Mouse (Mus musculus) cerebellum, adult 11 months (tissue): Measurements from ENCODE around the gene Nrxn2.

Experiments used
- DNase-seq: peaks from one replicate; pipeline ENCODE4 v3.0.0; 2022

The Nrxn2 gene

GRCm38 (mm10) chr19:6416894-6417761, 1.4 kb upstream of the Nrxn2 start:
- no peak for DNase-seq

GRCm38 (mm10) chr19:6418984-6419692, 607 bp downstream of the Nrxn2 start:
- DNase-seq: no peak

- no peak for DNase-seq
These were observed 1.3 kb downstream of the Nrxn2 start for GRCm38 (mm10) chr19:6419805-6420310.

- no peak for DNase-seq
These were observed 2.1 kb downstream of the Nrxn2 start for GRCm38 (mm10) chr19:6420481-6421210.

- DNase-seq: no peak
These were observed 2.7 kb downstream of the Nrxn2 start for GRCm38 (mm10) chr19:6421211-6421590.

GRCm38 (mm10) chr19:6422014-6422413, 3.5 kb downstream of the Nrxn2 start:
- DNase-seq: no peak

- no peak for DNase-seq
These were observed 4.7 kb downstream of the Nrxn2 start for GRCm38 (mm10) chr19:6423241-6423640.

GRCm38 (mm10) chr19:6424137-6424881, 5.8 kb downstream of the Nrxn2 start:
- DNase-seq: no peak

GRCm38 (mm10) chr19:6425595-6425994, 7.1 kb downstream of the Nrxn2 start:
- DNase-seq: no peak

GRCm38 (mm10) chr19:6426703-6427500, 8.4 kb downstream of the Nrxn2 start:
- no peak for DNase-seq

- no peak for DNase-seq
These were observed 9.3 kb downstream of the Nrxn2 start for GRCm38 (mm10) chr19:6427653-6428434.

- DNase-seq: no peak
These were observed 10.1 kb downstream of the Nrxn2 start for GRCm38 (mm10) chr19:6428501-6429200.

GRCm38 (mm10) chr19:6443016-6443415, 24.5 kb downstream of the Nrxn2 start:
- DNase-seq: no peak

GRCm38 (mm10) chr19:6445761-6446423, 27.4 kb downstream of the Nrxn2 start:
- no peak for DNase-seq

- no peak for DNase-seq
These were observed 28.4 kb downstream of the Nrxn2 start for GRCm38 (mm10) chr19:6446736-6447437.

- no peak for DNase-seq
These were observed 30.2 kb downstream of the Nrxn2 start for GRCm38 (mm10) chr19:6448752-6449151.

GRCm38 (mm10) chr19:6449841-6450240, 31.3 kb downstream of the Nrxn2 start:
- DNase-seq: no peak

GRCm38 (mm10) chr19:6452030-6452494, 33.5 kb downstream of the Nrxn2 start:
- peak; percentile 77 for DNase-seq
